Mouse (Mus musculus) C2C12 (cell line): Measurements from ENCODE around the gene Myh1.

Experiments
- CEBPB ChIP-seq: IDR thresholded peaks from one replicate; pipeline ENCODE4 v1.6.1; 2011; ENCODE audit warnings: low read depth, mild to moderate bottlenecking, control low read depth, moderate library complexity
- CTCF ChIP-seq: IDR thresholded peaks from one replicate; pipeline ENCODE4 v1.5.1; 2011; ENCODE audit not compliant: control insufficient read depth, insufficient read depth, insufficient read length
- MAX ChIP-seq: IDR thresholded peaks from one replicate; pipeline ENCODE4 v1.6.1; 2011; ENCODE audit warnings: mild to moderate bottlenecking, control low read depth
- MYOD1 ChIP-seq: IDR thresholded peaks from one replicate; pipeline ENCODE4 v1.6.1; 2011; ENCODE audit warnings: low read depth; ENCODE audit not compliant: control insufficient read depth, insufficient read length
- USF1 ChIP-seq: IDR thresholded peaks from one replicate; pipeline ENCODE4 v1.6.1; 2011; ENCODE audit warnings: low read depth, mild to moderate bottlenecking, control low read depth, moderate library complexity

DNA sequence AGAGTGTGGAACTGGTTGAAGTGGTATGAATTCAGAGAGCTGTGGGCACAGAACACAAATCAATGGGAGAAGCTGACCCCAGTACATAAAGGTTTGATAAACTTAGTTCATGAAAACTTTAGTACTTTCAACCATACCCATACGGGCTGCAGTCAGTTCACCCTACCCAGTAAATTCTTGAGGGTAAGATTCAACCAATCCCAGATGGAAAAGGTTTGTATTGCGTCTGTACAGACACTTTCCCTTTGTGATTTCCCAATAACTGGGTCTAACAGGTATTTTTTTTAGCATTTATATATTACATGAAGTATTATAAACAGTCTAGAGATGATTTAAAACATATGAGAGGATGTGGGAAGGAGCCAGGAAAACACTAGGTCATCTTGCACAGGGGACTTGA is 44.2 kb upstream of the Myh1 start:
- TF ChIP-seq MAX (no peak), USF1 (no peak), CEBPB (no peak), CTCF (no peak), MYOD1 (no peak)
